Mouse (Mus musculus) lung, postnatal 36 days (tissue): ENCODE data around the gene Sppl3.
"Not testable (repeated sequence)": the region's sequence is repeated elsewhere in the genome, so short reads cannot be mapped to it uniquely, and the experiment has no call there.

ENCODE experiments used
- DNase-seq: peaks from one replicate; pipeline ENCODE4 v3.0.0; 2022; ENCODE audit warnings: mixed read lengths

Sppl3 gene

DNA sequence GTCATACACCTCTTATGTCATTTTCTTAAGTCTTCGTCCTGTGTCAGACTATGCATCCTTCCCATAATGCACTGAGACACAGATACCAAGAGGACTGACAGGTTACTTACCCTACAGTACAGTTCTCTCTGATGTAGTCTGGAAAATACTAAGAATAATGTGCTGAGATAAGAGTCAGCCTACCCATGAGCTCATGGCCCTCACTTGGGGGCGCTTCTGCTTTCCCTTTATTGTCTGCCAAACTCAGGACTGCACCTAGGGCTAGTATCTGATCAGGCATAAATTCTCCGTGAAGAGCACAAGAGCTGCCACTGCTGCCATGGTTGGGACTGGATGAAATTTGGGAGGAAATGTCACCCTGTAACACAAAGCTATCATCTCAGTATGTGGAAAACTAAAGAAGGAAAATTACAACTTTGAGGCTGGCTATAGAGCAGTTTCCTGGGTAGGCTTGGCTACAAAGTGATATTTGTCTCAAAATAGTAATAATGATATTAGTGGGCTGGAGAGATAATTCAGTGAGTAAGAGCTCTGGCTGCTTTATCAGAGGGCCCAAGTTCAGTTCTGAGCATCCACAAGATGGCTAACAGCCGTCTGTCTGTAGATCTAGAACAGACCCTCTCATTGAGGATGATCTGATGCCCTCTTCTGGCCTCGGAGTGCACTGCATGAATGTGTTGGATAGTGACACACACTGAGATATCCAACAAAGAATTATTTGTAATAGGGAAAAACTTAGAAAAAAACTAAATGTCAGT is 65.4 kb downstream of the Sppl3 start:
- DNase-seq: peak; percentile 88

- no peak for DNase-seq
These were observed 70.7 kb downstream of the Sppl3 start for GRCm38 (mm10) chr5:115081636-115082035.

GRCm38 (mm10) chr5:115083492-115083891 is 72.6 kb downstream of the Sppl3 start:
- no peak for DNase-seq

GRCm38 (mm10) chr5:115085675-115086074 is 74.7 kb downstream of the Sppl3 start:
- no peak for DNase-seq

DNA sequence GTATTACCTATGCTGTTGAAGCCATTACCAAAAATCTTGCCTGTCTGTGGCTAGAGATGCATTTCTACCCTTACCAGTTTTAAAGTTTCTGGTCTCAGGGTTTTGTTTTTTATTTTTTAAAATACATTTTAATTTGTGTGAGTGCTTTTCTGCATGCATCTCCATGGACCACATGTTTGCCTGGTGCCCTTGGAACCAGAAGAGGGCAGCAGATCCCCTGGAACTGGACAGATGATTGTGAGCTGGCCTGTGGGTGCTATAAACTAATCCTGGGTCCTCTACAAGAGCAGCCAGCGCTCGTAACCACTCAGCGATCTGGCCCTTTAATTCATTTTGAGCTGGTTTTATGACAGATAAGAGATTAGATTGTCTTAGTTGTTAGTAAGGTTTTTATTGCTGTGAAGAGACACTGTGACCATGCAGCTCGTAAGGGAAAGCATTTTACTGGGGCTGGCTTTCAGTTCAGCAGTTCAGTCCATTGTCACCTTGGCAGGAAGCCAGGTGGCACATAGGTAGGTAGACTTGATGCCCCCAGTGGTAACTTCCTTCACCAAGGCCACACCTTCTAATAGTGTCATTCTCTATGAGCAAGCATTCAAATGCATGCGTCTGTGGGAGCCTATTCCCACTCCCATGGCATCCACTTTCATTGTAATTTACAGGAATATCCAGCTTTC is 78.8 kb downstream of the Sppl3 start:
- DNase-seq: no peak

GRCm38 (mm10) chr5:115091015-115091414 is 80.1 kb downstream of the Sppl3 start:
- DNase-seq: no peak

DNA sequence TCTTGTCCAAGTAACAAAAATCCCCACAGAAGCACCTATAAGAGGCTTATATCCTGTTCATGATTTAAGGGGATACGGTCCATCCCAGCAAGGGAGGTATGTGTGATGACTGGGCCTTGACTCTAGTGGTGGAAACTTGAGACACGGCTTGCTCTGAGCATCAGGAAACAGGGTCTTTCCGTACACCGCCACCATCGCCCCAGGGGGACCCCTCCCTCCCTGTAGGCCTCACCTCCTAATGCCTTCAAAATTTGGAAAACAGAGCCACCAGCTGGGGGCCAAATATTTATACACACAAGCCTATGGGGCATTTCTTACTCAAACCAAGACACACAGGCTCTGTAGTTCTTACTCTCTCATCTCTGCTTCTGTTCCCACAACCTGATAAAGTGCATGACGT is 80.8 kb downstream of the Sppl3 start:
- no peak for DNase-seq

DNA sequence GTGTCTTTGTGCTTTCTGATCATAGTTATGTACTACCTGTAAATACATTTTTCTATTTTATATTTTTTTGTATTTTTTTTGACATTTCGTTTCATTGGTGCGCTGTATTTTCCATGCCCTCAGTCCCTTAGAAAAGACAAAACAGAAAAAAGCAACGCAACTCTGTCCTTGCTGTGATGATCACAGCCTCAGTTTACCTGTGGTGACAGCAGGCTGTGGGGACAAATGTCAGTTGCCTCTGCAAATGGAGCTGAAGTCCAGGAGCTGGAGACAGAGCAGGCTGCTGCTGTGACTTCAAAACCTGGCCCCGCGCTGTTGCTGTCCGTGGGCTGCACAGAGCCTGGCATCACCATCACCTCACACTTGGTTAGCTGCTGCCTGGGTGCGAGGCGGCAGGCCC is 87.3 kb downstream of the Sppl3 start, which contains the start of gene Gm10401:
Gene Gm10401 (minus strand): TSS at position 101 of the 400 bp plus-strand sequence.
- no peak for DNase-seq

DNA sequence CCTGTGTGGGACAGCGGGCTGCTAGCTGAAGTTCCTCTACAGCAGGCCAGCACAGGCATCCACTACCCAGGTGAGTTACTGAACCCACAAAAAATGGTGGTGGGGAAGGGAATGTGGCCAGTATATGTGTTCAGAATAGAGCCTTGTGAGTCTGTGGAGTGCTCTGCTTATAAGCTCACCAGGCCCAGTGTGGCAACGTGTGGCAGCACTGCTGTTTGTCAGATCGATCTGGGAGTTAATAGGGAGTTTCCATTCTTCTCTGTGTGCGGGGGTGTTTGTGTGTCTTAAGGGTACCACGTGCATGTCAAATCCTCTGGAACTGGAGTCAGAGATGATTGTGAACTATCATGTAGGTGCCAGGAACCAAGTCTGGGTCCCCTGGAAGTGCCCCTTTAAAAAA is 88.6 kb downstream of the Sppl3 start:
- DNase-seq: no peak

GRCm38 (mm10) chr5:115099991-115100390 is 89.1 kb downstream of the Sppl3 start:
- peak; percentile 58 for DNase-seq

DNA sequence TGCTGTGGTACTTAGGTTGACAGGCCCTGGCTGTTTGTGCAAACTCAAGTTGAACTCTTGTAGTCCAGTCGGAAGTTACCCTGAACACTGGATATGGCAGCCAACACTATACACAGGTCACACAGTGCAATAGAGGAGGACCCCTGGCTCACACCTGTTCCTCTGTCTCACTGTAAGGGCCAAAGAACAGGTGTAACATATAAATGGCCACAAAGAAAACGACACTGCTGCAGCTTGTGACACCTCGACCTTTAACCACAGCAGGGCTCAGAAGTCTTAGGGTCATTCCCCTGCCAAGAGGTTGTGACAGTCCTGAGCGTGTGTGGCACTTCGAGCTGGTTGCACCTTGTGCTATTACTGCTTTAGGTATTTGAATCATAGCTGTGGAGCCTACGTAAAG is 89.5 kb downstream of the Sppl3 start:
- DNase-seq: no peak

- no peak for DNase-seq
These were observed 91.3 kb downstream of the Sppl3 start for GRCm38 (mm10) chr5:115102231-115102630.

GRCm38 (mm10) chr5:115103253-115103652 is 92.3 kb downstream of the Sppl3 start:
- not testable (repeated sequence) for DNase-seq

DNA sequence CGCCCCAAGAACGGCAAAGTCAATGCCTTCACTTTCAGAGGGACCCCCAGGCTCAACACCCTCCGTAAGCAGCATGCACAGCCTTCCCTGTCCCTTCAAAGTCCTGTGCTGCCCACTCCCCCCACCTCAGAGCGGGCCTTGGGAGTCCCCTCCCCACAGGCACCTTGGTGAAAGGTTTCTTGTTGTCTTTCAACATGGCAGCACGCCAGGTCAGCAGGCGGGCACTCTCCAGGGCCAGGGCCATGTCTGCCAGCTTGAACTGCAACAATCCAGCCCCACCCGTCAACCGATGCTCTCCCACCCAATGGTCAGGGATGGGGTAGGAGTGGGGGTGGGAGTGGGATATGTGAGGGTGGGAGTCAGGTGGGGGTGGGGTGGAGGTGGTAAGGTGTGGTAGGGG is 100.2 kb downstream of the Sppl3 start:
- DNase-seq: no peak

GRCm38 (mm10) chr5:115113244-115113643 is 102.3 kb downstream of the Sppl3 start:
- DNase-seq: no peak

GRCm38 (mm10) chr5:115114501-115114900 is 103.6 kb downstream of the Sppl3 start:
- no peak for DNase-seq

DNA sequence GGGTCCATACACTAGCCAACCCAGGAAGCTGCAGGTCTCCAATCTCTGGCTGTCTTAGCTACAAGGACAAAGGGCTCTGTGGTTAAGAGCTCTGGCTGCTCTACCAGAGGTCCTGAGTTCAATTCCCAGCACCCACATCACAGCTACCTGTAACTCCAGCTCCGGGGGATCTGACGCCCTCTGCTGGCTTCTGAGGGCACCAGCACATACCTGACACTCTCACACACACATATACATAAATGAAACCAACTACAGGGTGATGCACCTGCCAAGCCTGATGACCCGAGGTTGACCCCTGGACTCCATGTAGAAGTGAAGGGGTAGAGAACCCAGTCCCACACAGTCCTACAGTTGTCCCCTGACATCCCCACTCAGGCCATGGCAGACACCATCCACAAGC is 105.5 kb downstream of the Sppl3 start:
- no peak for DNase-seq

DNA sequence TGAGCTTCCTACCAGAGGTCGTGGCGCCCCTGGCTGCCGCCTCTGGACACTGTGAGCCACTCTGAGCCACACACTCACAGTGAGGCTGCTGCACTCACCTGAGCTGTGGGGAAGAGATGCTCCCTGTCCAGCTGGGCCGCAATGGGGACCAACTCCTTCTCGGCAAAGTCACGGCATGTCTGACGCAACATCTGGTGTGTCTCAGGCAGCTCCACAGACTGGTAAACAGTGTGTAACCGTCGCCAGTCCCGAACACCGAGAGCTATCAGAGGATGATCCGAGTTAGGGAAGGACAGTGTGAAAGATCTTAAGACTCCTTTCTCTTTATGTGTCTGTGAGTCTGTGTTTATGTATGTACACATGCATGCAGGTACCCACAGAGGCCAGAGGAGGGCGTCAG is 106.5 kb downstream of the Sppl3 start:
- DNase-seq: no peak

- peak; percentile 90 for DNase-seq
These were observed 108.1 kb downstream of the Sppl3 start, which contains the start of gene Acads for GRCm38 (mm10) chr5:115118961-115119570. Gene Acads (minus strand): TSS chr5:115119346.

GRCm38 (mm10) chr5:115120978-115121377 is 110.0 kb downstream of the Sppl3 start:
- no peak for DNase-seq

- no peak for DNase-seq
These were observed 113.8 kb downstream of the Sppl3 start for GRCm38 (mm10) chr5:115124690-115125089.

- peak; percentile 92 for DNase-seq
These were observed 114.4 kb downstream of the Sppl3 start for GRCm38 (mm10) chr5:115125211-115125871.

DNA sequence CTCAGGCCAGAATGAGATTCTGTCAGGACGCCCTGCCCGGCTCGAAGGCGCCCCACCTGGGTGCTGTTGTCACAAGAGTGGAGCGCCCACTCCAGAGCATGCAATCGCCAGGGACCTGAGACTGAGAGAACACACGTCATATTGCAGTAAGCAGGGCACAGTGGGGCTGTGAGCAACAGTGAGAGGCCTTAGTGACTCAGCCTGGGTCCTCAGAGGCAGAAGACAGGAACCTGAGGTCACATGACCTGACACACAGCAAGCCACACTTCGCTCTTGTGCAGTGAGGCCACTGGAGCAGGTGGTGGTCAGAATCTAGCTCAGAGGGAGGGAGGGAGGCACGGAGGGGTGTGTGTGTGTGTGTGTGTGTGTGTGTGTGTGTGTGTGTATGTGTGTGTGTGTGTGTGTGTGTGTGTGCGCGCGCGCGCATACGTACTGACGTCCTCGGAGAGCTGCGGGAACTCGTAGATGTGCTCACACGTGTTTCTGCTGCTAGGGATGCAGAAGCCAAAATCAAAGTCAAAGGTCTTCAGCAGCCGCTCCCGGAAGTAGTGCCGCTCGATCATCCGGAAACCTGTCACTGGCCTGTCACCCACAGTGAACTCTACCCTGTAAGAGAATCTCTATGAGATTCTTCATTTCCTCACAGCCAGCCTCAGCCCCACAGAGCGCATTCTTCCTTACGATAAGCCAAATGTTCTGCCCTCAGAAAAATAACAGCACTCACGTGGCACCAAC is 115.8 kb downstream of the Sppl3 start:
- no peak for DNase-seq
